Mouse (Mus musculus): ENCODE data around the gene Ankrd34a. TPM values are rescaled to one million over a fixed set of nuclear protein-coding genes. Genes with fewer than 3 reads are reported as not detected.

The Ankrd34a gene
- total and polyA plus RNA-seq, 2 experiments from 2014 or later, result 1.2 to 6.8 TPM

DNA sequence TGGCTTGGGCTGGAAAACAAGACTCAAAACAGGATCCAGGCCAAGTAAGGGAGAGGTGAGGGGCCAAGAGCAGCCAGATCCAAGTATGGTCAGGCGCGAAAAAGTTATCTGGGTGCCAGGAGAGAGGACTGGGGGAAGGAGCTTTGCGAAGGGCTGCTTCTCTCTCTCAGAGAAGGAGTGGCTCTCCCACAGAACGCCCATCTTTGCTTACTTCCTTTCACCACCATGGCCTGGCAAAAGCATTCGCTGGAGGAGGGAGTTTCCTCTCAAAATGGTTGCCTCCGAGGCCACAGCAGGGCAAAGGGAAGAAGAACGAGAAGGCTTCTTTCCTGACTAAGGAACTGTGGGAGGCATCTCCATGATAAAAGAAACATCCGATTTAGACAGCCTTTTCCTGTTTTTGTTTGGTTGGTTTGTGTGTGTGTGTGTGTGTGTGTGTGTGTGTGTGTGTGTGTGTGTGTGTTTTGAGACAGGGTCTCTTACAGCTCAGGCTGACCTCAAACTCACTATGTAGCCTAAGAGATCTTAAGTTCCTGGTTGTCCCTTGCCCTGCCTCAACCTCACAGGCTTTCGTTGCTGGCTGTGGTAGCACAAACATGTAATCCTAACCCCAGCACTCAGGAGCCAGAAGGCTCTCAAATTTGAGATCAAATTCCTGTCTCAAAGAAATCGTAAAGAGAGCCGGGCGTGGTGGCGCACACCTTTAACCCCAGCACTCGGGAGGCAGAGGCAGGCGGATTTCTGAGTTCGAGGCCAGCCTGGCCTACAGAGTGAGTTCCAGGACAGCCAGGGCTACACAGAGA is 24.3 kb upstream of the Ankrd34a start:
- Histone ChIP-seq H3K9ac (replicated peaks; ENCODE audit: low read depth, low read length) (no peak overlapping the region; the same call in 1 of the 2 replicates), H3K4me2 (ENCODE audit: low read depth, low read length) (peak overlapping the region; percentile 1; the same call in 1 of the 2 replicates), H3K4me1 (ENCODE audit: control insufficient read depth, insufficient read depth) (peaks cover 73% of the 10 kb centered on the region), H3K9me3 (replicated peaks; ENCODE audit: control insufficient read depth, low read length) (no peaks in the 10 kb centered on the region), H3K27ac (ENCODE audit: low read depth) (peak overlapping the region; percentile 74), H3K36me3 (replicated peaks; ENCODE audit: control insufficient read depth, insufficient read depth, low read length) (no peaks in the 10 kb centered on the region), H3K27me3 (ENCODE audit: control insufficient read depth, insufficient read depth, low read length) (no peaks in the 10 kb centered on the region), H3K4me3 (ENCODE audit: low read depth, low read length) (no peak overlapping the region)
- DNase-seq (ENCODE audit: low spot score) (peak; percentile 86), ATAC-seq (ENCODE audit: insufficient read depth, low read depth) (peak; percentile 31)
- WGBS, result 47% methylated on average over 15 of the region's 16 CpGs
- TF ChIP-seq CTCF (IDR thresholded peaks at IDR 0.05; ENCODE audit: low read depth) (no peak), EP300 (IDR thresholded peaks at IDR 0.05; ENCODE audit: low read depth) (peak; percentile 97)

GRCm38 (mm10) chr3:96573611-96574511 is 22.6 kb upstream of the Ankrd34a start:
- 32% methylated on average over 18 of the region's 19 CpGs for WGBS
- DNase-seq (ENCODE audit: low spot score) (peak; percentile 74), ATAC-seq (ENCODE audit: insufficient read depth, low read depth) (no peak)
- Histone ChIP-seq H3K4me2 (ENCODE audit: low read depth, low read length) (peak overlapping the region; percentile 16; the same call in 1 of the 2 replicates), H3K27me3 (ENCODE audit: control insufficient read depth, insufficient read depth, low read length) (no peaks in the 10 kb centered on the region), H3K36me3 (replicated peaks; ENCODE audit: control insufficient read depth, insufficient read depth, low read length) (no peaks in the 10 kb centered on the region), H3K27ac (ENCODE audit: low read depth) (peak overlapping the region; percentile 99), H3K4me1 (ENCODE audit: control insufficient read depth, insufficient read depth) (peaks cover 84% of the 10 kb centered on the region), H3K9ac (replicated peaks; ENCODE audit: low read depth, low read length) (no peak overlapping the region), H3K4me3 (ENCODE audit: low read depth, low read length) (no peak overlapping the region), H3K9me3 (replicated peaks; ENCODE audit: control insufficient read depth, low read length) (no peaks in the 10 kb centered on the region)
- TF ChIP-seq CTCF (IDR thresholded peaks at IDR 0.05; ENCODE audit: low read depth) (no peak), EP300 (IDR thresholded peaks at IDR 0.05; ENCODE audit: low read depth) (peak; percentile 81; the same call in 1 of the 2 replicates)

DNA sequence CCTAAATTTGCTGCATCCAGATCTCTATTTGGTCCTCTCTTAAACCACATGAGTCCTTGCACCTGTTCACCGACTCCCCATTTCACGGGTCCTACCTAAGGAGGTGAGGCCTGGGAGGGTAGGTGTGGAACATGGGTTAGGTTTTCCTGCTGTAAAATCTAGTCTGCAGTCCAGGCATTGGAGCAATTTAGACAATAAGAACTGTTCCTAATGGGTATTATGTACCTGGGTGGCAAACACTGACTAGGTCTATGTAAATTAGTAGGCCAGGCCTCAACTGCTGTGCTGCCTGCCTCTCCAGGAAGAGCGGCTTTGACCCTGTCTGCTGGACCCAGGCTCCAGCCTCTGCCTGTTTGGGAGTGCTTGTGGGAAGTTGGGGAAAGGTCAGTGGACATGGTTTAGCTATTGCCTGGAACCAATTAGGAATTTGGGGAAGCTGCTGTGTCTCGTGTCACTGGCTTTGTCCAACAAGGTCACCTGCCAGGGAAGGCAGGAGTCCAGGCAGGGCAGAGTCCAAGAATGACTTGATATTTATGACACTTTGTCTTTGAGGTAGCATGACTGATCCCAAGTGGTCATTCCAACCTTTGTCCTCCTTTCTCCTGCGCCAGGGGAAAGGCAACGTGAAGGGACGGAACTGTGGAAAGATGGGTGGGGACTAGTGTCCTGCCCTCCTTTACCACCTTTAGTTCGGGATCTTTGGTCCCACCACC is 21.0 kb upstream of the Ankrd34a start:
- Histone ChIP-seq H3K27ac (ENCODE audit: low read depth) (peak overlapping the region; percentile 99), H3K4me3 (ENCODE audit: low read depth, low read length) (no peak overlapping the region), H3K4me2 (ENCODE audit: low read depth, low read length) (peak overlapping the region; percentile 40), H3K4me1 (ENCODE audit: control insufficient read depth, insufficient read depth) (peaks cover 80% of the 10 kb centered on the region), H3K27me3 (ENCODE audit: control insufficient read depth, insufficient read depth, low read length) (no peaks in the 10 kb centered on the region), H3K9me3 (replicated peaks; ENCODE audit: control insufficient read depth, low read length) (no peaks in the 10 kb centered on the region), H3K36me3 (replicated peaks; ENCODE audit: control insufficient read depth, insufficient read depth, low read length) (no peaks in the 10 kb centered on the region), H3K9ac (replicated peaks; ENCODE audit: low read depth, low read length) (peak overlapping the region; percentile 44)
- DNase-seq (ENCODE audit: low spot score) (peak; percentile 36), ATAC-seq (ENCODE audit: insufficient read depth, low read depth) (peak; percentile 9; the same call in 1 of the 2 replicates)
- WGBS, result 60% methylated on average over 8 of the region's 8 CpGs
- TF ChIP-seq CTCF (IDR thresholded peaks at IDR 0.05; ENCODE audit: low read depth) (no peak), EP300 (IDR thresholded peaks at IDR 0.05; ENCODE audit: low read depth) (peak; percentile 95)

DNA sequence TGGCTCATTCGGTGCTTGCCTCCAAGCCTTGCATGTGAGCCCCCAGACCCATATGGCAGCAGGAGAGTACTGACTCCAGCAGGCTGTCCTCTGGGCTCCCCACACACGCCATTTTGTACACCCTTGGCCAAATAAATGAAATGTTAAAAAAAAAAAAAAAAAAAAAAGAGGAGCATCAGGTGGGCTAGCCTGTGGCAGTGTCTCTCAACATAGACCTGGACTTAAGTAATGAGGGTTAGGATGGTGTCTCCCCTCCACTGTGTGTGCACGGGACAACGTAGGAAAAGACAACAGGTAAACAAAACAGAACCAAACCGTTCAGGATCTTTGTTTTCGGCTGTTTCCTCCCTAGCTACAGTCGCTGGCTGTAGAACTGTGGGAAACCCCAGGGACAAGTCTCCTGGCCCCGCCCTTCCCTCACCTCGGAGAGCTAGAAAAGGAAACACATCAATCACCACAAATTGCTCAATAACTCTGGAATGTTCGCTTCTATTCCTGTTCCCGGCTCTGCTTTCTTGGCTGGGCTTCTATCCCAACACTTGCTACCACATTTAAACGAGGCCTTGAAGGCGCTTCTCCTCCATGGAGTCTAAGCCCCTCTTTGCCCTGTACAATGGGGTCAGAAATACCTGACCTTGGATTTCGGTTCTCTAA is 20.3 kb upstream of the Ankrd34a start:
- WGBS, result 20% methylated on average over 14 of the region's 14 CpGs
- peaks cover 75% of the 10 kb centered on the region for H3K4me1 ChIP-seq (ENCODE audit: control insufficient read depth, insufficient read depth)
- H3K9me3 ChIP-seq (replicated peaks; ENCODE audit: control insufficient read depth, low read length), result no peaks in the 10 kb centered on the region
- H3K4me2 ChIP-seq (ENCODE audit: low read depth, low read length), result peak overlapping the region; percentile 40
- peak overlapping the region; percentile 99 for H3K27ac ChIP-seq (ENCODE audit: low read depth)
- TF ChIP-seq CTCF (IDR thresholded peaks at IDR 0.05; ENCODE audit: low read depth), result no peak
- TF ChIP-seq EP300 (IDR thresholded peaks at IDR 0.05; ENCODE audit: low read depth), result peak; percentile 1; the same call in 1 of the 2 replicates
- peak overlapping the region; percentile 44 for H3K9ac ChIP-seq (replicated peaks; ENCODE audit: low read depth, low read length)
- no peaks in the 10 kb centered on the region for H3K36me3 ChIP-seq (replicated peaks; ENCODE audit: control insufficient read depth, insufficient read depth, low read length)
- DNase-seq (ENCODE audit: low spot score) (peak; percentile 88), ATAC-seq (ENCODE audit: insufficient read depth, low read depth) (peak; percentile 34)
- peak overlapping the region; percentile 6 for H3K4me3 ChIP-seq (ENCODE audit: low read depth, low read length)
- no peaks in the 10 kb centered on the region for H3K27me3 ChIP-seq (ENCODE audit: control insufficient read depth, insufficient read depth, low read length)

Measured in heart, postnatal 0 days (tissue).